Mouse (Mus musculus): ENCODE measurements around the gene Zbtb5.
"Not testable (repeated sequence)": the region's sequence is repeated elsewhere in the genome, so short reads cannot be mapped to it uniquely, and the experiment has no call there.

The Zbtb5 gene

DNA sequence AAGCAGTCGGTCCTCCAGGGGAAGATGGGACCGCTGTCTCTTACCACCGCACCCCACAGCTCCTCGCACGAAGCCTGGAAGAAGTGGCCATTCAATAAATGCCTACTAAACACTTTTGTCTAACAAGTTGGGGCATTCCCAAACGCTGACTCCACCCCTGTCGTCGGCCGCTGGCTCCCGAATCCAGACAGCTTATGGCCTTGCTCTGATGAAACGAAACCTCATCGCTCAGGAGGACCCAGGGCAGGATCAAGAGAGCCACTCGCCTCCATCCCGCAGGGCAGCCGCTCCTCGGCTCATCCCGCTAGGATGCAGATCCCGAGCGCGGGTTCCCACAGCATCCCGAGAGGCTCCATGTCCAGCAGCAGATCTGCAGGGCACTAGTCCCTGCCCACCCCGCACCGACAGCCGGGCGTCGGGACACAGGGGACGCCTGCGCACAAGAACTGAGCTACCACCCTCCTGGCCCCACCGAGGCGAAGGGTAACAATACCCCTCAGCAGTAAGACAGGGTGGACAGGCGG is 569 bp downstream of the Zbtb5 start:
- DNase-seq (ENCODE audit: low read depth in 1 of 2, low spot score in 2 of 2), result peak; percentile 20 to 53

GRCm38 (mm10) chr4:45010806-45011415 is 1.3 kb downstream of the Zbtb5 start:
- no peak for DNase-seq (ENCODE audit: low read depth in 1 of 2, low spot score in 2 of 2)

GRCm38 (mm10) chr4:45005452-45005851 is 6.8 kb downstream of the Zbtb5 start:
- no peak for DNase-seq (ENCODE audit: low read depth in 1 of 2, low spot score in 2 of 2)

GRCm38 (mm10) chr4:45000001-45000400 is 12.2 kb downstream of the Zbtb5 start:
- no peak for DNase-seq (ENCODE audit: low read depth in 1 of 2, low spot score in 2 of 2)

DNA sequence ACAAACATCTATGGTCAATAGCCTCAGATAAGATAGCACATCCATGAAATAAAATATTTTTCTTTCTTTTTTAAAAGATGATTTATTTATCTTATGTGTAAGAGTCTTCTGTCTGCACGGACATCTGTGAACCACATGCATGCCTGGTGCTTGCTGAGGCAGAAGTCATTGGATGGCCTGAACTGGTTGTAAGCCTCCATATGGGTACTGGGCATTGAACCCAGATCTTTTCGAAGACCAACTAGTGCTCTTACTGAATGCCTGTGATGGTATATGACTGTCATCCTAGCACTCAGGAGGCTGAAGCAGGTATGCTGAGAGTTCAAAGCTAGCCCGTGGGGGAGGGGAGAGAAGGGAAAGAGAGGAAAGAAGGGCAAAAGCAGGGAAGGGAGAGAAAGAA is 14.1 kb downstream of the Zbtb5 start:
- no peak for DNase-seq (ENCODE audit: low read depth in 1 of 2, low spot score in 2 of 2)

GRCm38 (mm10) chr4:44994776-44995175 is 17.4 kb downstream of the Zbtb5 start:
- no peak for DNase-seq (ENCODE audit: low read depth in 1 of 2, low spot score in 2 of 2)

GRCm38 (mm10) chr4:44993847-44994246 is 18.4 kb downstream of the Zbtb5 start:
- DNase-seq (ENCODE audit: low read depth in 1 of 2, low spot score in 2 of 2), result no peak

DNA sequence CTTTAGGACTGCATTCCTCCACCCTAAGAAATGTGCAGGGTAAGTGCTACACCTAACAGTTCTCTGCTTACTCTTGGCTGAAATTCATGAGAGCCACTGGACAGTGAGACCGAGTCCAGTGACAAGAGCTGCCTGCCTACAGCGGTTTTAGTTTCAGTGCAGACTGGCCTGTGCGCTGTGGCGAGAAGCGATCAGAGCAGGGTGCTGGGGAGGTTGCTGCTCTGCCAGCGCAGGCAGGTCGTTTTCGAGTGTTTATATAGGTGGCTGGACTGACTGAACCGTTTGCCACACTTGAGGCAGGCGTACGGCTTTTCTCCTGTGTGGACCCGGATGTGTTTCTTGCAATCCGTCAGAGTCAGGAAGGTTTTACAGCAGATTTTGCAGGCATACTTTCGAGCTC is 19.0 kb downstream of the Zbtb5 start:
- DNase-seq (ENCODE audit: low read depth in 1 of 2, low spot score in 2 of 2), result not testable (repeated sequence)

DNA sequence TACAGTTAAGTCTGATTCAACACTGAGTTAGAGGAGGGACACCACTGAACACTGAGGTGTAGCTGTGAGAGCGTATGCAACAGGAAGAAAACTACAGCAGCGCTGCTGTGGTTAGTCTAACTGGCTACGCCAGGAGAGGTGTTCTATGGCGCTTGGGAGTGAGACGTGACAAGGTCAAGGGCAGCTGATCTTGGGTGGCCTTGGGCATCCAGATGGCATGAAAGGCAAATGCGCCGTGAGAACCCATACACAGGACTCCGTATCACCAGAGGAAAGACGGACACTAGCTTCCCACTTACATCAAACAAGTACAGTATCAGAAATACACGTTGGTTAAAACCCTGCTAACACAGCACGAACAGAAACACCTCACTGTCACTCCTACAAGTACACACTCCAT is 19.9 kb downstream of the Zbtb5 start:
- DNase-seq (ENCODE audit: low read depth in 1 of 2, low spot score in 2 of 2), result not testable (repeated sequence)

DNA sequence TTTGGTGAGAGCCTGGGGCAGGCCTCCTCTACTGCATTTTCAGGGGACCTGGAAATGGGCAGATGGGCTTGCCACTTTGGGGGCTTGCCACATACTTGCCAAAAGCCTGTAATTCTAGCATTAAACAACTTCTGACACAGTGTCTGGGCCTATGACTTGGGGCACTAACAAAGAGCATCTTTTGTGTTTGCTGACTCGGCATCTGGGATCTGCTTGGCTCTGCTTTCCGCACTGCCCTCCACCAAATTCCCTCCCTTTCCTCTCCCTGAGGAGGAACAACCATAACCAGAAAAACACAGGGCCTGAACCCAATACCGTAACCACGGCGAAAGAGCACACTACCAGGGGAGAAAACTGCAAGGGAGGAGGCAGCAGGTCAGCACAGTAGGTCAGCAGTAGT is 21.7 kb downstream of the Zbtb5 start:
- DNase-seq (ENCODE audit: low read depth in 1 of 2, low spot score in 2 of 2), result no peak

DNA sequence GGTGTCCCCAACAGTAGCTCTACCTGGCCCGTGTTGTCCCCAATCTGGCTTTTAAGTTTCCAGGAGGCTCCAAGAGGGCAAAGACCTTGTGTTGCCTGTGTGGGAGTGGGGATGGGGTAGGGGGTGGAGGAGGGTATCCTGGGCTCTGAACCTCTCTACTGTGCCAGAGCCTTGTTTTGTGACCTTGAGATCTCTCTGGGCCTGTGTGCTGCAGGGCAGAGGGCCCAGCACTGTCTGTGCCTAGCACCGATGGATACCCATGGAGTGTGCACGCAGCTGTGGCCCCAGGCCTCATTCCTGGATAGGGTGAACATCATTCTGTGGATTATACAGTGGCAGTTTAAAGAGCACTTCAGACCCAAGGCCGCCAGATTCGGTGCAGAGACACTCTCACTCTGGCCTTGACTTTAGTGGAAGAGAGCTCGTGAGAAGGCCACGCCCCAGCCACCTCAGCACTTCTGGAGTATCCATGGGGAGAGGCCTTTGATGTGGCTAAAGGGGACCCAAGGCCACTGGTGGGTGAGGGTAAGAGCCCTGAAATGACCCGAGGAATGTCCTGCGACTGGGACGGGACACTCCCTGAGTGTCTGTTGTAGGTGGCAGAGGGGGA is 29.0 kb downstream of the Zbtb5 start:
- no peak for DNase-seq (ENCODE audit: low read depth in 1 of 2, low spot score in 2 of 2)

DNA sequence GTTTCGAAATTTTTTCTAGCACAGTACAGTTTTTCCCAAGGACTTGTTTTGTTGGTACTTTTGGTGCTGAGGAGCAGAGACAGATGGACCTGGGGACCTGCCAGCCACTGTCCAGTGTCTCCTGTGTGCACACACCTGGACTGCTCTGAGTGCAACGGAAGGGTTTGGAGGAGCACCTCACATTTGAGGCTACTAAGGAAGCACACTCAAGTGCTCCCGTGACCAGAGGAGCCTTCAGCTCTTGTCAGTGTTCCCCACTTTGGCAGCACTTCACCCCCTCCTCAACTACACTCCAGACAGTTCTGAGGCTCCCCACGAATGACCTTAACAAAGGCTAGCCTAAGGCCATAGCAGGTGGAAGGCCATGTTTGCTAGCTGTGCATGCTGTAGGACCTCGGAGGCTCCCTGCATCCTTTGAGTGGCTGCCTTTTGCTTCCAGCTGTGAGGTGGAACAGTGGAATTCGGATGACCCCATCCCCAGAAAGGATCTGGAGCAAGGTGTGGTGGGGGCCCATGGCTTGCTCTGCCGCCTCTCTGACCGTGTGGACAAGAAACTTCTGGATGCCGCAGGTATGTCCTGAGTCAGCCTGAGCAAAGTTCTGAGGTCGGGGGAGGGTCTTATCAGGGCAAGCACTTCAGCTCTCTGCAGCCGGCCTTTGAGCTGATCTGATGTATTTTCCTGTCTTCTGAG is 29.6 kb downstream of the Zbtb5 start:
- no peak for DNase-seq (ENCODE audit: low read depth in 1 of 2, low spot score in 2 of 2)

DNA sequence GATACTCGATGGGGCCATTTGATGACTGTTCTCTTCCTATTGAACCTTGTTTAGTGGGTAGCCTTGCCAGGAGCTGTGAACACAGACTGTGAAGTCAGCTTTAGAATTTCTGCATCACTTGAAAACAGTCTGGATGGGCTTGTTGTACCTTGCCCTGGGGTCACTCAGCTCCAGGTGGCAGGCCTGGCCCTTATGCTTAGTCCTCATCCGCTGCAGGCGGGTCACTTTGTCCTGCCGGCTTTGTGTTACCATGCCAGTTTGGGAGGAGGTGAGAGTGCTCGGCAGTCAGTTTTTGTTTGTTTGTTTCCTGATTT is 30.3 kb downstream of the Zbtb5 start:
- no peak for DNase-seq (ENCODE audit: low read depth in 1 of 2, low spot score in 2 of 2)

- peak; percentile 33 to 57 for DNase-seq (ENCODE audit: low read depth in 1 of 2, low spot score in 2 of 2)
Observed at GRCm38 (mm10) chr4:44981280-44981973, 30.8 kb downstream of the Zbtb5 start, which contains the start of gene Grhpr. Gene Grhpr (plus strand): TSS chr4:44981395.

DNA sequence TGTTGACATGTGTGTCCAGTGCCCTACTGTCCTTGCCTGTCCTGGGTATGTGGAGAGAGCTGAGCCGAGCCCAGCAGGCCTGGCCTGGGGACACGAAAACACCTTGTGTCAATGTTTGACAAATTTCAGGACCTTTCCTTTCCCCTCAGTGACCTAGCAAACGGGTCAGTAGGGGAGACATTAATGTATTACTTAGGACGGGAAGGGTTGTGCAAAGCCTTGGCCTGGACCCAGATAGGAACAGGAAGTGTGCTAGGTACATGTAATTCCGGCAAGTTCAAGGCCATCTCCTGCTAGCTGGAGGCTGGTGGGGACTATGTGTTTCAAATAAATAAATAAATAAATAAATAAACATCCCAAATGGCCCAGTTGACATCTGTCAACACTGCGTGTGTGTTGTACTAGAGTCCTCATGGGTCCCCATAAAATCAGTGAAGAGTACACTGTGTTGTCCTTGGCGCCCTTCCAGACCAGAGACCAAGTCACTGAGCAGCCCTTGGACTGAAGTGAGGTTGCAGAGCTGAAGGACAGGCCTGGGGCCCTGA is 32.3 kb downstream of the Zbtb5 start:
- DNase-seq (ENCODE audit: low read depth in 1 of 2, low spot score in 2 of 2), result no peak

DNA sequence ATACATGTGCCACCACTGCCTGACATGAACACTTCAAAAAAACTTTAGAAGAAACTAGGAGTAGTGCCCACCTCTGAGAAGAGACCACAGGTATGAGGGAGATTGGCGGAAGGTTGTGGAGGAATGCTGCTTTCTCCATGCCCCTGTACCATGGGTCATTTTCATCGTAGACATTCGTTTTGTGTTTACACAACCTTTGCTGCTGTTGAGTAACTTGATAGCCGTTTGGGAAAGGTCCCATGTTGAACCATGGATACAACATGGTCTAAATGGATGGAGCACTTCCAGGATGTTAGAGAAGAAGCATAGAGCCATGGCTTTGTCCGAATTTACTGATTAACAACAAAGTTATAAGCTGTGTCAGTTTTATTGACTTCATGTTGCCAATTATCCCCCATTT is 34.0 kb downstream of the Zbtb5 start:
- DNase-seq (ENCODE audit: low read depth in 1 of 2, low spot score in 2 of 2), result no peak

DNA sequence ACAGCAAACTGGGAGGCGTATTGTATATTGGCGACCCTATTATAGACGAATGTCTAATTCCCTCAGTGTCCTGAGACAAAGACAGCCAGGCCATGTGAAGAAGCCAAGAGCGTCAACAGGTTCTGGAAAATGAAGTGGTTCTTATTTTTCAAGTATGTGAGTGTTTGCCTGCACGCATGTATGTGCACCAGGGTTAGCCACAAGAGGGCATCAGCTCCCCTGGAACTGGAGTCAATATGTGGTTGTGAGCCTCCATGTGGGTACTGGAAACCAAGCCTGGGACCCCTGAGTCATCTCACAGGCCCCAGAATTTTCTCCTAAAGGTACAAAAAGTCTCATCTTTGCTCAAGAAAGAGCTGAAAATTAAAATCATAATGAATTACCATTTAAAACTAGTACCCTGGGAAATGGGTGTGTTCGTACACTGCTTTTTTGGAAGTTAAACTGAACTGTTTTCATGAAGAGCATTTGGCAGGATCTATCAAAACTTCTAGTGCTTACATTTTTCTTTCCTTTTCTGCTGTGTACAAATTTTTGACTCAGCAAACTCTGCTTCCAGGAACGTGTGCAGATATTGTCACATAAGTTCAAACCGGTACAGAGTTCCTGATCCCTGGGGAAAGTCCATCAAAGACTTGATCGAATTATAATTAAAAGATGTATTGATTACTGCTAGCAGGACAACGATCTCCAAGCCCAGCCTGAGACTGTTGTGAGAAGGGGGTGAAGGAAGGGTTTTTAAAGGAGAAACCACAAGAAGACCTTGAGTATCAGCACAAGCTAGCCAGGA is 35.1 kb downstream of the Zbtb5 start:
- DNase-seq (ENCODE audit: low read depth in 1 of 2, low spot score in 2 of 2), result no peak

- no peak for DNase-seq (ENCODE audit: low read depth in 1 of 2, low spot score in 2 of 2)
Observed at GRCm38 (mm10) chr4:44976026-44976615, 36.1 kb downstream of the Zbtb5 start.

DNA sequence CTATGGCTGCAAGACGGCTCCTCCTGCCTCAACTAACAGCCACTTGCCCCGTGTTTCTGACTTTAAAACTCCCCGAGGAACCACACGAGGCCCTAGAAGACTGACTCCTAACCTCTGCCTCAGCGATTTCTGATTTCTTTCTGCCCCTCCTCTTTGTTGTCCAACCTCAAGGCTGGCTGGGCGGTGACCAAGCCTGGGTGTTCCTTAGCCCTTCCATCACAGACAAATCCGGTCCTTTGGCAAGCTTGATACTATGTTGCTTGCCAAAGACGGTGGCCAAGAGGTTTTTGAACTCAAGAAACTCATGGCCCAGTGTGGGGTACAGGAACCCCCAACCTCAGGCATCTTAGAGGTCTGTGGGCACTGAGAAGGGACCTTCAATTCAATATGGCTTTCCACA is 37.9 kb downstream of the Zbtb5 start:
- DNase-seq (ENCODE audit: low read depth in 1 of 2, low spot score in 2 of 2), result no peak

DNA sequence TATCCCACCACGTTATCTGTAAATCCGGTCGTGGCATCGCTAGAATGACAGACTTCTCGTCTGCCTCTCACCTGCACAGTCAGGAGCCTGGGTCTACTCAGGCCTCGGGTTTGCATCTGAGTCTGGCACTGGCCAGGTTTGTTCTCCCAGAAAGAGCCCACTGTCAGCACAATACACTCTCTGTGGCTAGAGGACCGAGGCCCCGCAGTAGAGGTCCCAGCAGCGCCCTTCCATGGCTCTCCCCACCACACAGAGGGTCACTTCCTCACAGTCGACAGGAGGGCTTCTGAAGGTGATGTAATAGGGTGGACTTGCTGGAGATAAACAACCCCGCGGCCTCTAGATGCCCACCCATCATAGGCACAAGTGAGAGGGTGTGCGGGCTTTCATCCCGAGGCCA is 38.3 kb downstream of the Zbtb5 start:
- DNase-seq (ENCODE audit: low read depth in 1 of 2, low spot score in 2 of 2), result no peak

Measured in monocyte, adult 2 months (primary cell).